Mouse (Mus musculus) lung, adult 18-20 months (tissue): ENCODE data around the gene Zfp781.
"Not testable (repeated sequence)": the region's sequence is repeated elsewhere in the genome, so short reads cannot be mapped to it uniquely, and the experiment has no call there.

Source experiments
- DNase-seq, 2 experiments: peaks; one replicate each; pipeline ENCODE4 v3.0.0; 2022; ENCODE audit warnings: mixed read lengths in 2 of 2

Gene Zfp781

GRCm38 (mm10) chr10:81929842-81930743, at the start of gene Zfp781:
Gene Zfp781, minus strand, starts transcription at chr10:81930480.
- not testable (repeated sequence) for DNase-seq

- not testable (repeated sequence) for DNase-seq
Observed at GRCm38 (mm10) chr10:81978365-81979003, 48.2 kb upstream of the Zfp781 start.

- not testable (repeated sequence) for DNase-seq
Observed at GRCm38 (mm10) chr10:81930744-81931118, 451 bp upstream of the Zfp781 start.

GRCm38 (mm10) chr10:81863409-81864407, 66.6 kb downstream of the Zfp781 start, which contains the start of gene Gm32687:
Gene Gm32687, plus strand, starts transcription at chr10:81863934.
- DNase-seq: peak in 1 of 2 experiments; percentile 2
